Mouse (Mus musculus) T-cell, adult 2 months (primary cell): ENCODE data around the gene Sept5.

Experiments
- DNase-seq: peaks from one replicate; pipeline ENCODE4 v3.0.0; 2022; ENCODE audit warnings: low spot score

Sept5 gene

DNA sequence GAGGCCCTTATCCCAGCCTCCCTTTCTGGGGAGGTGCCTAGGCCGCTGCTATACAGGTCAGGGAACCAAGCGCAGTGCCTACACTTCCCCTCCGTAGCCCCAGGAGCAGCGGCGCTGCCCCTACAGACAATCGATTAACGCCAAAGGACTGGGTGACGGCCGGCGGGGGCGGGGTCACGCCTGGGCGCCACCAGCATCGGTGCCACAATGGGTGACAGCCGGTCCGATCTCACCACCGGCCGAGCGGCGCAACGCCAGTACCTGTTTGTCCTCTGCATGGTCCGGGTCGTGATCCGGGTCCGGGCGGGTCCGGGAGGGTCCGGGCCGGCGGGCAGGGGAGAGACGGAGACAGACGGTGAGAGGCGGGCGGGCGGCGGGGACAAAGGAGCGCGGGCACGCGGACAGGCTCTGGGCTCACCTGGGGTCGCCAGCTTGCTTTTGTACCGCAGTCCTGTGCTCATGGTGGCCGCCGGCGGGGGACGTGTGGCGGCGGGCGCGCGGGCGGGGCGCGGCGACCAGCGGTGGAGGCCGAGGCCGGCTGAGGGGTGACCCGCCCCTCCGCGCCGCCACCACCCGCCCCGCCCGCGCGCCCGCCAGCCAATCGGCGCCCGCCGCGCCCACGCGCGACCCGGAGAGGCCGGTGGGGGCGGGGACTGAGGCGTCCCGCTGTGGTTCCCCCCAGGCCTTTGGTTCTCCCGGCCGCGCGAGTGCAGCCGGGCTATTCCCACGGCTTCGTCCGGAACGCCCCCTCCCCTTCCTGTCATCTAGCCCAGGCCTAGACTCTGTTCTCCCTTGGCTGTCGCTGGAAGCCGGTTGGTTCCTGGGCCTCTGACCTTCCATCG, at the start of gene Sept5:
Sept5 (minus strand) TSS at position 565 of the 842 bp plus-strand sequence.
- no peak for DNase-seq

- DNase-seq = no peak
Measured at GRCm38 (mm10) chr16:18679112-18679511, 49.4 kb upstream of the Sept5 start.

DNA sequence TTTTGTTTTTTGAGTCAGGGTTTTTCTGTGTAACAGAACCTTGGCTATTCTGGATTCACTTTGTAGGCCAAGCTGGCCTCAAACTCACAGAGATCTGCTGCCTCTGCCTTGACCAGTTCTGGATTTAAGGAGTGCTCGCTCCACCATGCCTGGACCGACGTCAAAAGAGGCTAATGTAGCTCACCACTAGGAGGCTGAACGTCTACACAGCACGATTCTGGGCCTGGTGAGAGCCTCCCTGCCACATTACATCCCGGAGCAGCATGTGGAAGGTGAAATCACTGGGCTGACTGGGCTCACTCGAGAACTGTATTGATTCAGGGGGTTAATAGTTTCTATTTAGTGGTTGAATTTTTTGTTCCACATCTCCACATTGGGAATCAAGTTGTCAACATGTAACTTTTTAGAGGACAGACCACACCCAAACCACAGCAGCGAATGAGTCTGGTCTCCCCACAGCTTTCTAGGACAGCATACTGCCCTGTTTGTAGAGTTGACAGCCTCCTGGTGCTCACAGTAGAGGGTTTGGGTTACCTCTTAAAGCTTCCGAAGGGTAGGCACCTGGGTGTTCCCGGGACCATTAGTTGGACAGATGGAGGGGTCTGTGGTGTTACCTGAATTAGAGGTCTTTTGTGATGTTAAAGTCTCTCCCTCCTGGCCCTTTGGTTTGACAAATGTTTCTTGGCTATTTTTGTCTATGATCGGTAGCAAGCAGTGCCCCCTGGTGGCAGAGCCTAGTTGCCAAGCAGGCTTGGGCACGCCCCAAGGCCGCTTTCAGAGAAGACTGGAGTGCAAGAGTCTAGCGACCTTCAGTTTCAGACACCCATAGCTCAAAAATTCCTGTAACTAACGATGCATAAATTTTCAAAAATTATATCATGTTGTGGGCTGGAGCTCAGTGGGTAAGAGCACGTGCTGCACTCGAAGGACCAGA, 48.3 kb upstream of the Sept5 start:
- DNase-seq = peak; percentile 38

DNA sequence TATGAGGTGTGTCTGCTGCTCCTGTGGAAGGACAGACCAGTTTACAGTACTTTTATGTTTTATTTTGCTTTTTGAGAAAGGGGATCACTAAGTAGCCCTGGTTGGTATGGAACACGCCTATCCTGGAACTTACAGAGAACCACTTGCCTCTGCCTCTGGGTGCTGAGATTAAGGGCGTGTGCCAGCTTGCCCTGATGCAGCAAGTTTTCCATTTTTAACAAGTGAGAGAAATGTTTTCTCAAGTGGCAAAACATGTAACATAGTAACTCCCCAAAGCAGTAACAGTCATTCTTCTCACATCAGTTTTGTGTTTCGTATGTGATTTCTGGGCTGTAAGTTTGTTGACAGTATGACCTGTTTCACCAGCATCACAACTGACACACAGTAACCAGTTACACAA, 43.3 kb upstream of the Sept5 start:
- DNase-seq = no peak

GRCm38 (mm10) chr16:18672027-18672426, 42.3 kb upstream of the Sept5 start:
- no peak for DNase-seq

DNA sequence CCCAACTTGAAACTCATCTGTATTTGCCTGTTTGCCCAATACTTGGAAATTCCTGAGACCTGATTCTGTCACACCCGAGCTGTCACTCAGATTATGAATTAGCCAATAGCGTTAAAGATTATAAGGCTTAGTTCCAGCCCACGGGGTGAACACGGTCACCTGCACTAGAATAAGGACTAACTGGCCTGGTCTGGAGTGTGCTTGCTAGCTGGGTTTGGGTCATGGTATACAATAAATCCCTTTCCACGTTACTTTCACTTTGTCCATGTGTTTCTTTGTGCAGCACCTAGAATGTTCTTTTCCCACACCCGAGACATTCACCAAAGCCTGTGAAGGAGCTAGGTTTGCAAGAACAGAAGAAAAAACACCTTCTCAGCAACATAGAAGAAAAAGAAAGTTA, 40.2 kb upstream of the Sept5 start:
- DNase-seq = no peak

GRCm38 (mm10) chr16:18658597-18658996, 28.8 kb upstream of the Sept5 start:
- no peak for DNase-seq

DNA sequence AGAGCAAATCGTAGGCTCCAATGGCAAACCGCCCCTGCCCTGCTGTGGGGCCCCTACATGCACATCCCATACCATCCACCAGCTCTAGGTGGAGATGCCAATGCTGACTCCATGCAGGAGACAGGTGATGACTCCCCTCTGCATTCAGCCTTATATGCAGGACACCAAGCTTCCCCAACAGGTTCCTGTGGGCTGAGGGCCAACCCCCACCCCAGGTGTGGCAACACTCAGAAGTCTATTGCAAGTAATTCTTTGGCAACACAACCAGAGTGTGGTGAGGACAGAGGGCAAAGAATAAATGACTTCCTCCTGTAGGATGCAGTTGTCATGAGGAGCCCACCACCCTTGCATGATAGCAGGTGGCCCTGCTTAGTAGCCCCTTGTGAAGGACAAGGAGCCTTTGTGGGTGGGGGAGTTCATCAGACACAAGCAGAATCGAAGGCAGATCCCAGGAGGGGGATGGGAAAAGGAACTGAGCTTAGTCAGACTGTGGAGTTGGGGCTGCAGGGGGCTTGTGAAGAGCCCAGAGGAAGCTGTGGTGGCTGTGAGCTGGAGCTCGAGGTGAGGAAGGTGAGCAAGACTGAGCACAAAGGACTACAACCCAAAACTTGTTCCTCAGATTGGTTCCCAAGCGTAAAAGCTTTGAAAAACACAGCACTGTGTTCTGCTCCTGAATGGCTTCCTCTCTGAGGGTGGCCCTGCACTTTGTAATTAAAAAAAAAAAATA, 25.8 kb upstream of the Sept5 start:
- DNase-seq = no peak

GRCm38 (mm10) chr16:18653290-18654160, 23.8 kb upstream of the Sept5 start:
- DNase-seq = no peak

- DNase-seq = no peak
Measured at GRCm38 (mm10) chr16:18649126-18649525, 19.4 kb upstream of the Sept5 start.

DNA sequence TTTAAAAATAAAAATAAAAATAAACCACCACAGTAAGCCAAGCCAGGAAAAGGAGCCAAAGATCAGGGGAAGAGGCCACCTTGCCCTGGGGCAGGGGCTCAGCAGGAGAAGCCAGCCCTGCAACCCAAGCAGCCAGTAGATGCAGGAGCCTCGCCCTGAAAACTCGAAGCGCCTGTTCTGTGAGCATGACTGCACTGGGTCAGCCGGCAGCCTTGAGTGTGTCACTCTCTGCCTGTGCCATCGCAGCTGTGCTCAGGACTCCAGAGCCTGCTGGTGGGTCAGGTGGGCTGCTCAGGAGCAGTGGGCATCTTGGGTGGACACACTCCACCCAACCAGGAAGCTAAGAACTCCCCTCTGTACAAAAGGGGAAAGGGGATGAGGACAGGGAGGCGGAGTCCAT, 15.6 kb upstream of the Sept5 start:
- no peak for DNase-seq

DNA sequence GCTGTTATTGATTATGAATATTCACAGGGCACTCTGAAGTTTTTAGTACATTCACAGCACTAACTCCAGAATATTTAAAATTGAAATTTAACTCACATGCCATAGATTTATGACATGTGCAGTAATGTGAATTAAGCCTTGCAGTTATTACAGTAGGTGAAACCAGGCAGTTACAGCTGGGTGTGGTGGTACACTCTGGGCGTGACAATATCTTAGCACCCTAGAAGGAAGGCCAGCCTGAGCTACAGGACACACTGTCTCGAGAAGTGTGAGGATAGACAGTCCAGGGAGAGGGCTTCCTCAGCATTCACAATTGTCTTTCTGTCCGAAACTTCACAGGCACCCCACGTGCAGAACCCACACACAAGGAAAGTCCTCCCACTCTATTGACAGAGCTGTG, 14.7 kb upstream of the Sept5 start:
- no peak for DNase-seq

- no peak for DNase-seq
Measured at GRCm38 (mm10) chr16:18643406-18643998, 13.7 kb upstream of the Sept5 start.

DNA sequence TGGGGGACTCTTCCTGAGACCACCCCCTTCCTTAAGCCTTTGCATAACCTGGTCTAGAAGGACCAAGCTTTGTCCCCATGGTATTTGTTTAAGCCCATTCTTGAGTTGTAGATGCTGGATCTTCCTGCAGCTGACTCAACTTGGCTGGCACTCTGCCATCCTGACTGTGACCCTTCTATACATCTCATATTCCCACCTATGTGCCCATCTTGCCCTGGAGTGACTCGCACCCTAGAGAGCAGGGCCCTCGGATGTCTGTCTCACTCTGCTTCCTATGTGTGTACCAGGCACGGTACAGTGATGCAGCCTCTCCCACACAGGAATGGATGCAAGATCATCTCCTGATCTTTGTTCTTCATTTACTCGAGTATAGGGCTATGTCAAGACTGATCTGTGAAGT, 13.1 kb upstream of the Sept5 start:
- DNase-seq = no peak

GRCm38 (mm10) chr16:18642291-18642690, 12.5 kb upstream of the Sept5 start:
- DNase-seq = no peak

DNA sequence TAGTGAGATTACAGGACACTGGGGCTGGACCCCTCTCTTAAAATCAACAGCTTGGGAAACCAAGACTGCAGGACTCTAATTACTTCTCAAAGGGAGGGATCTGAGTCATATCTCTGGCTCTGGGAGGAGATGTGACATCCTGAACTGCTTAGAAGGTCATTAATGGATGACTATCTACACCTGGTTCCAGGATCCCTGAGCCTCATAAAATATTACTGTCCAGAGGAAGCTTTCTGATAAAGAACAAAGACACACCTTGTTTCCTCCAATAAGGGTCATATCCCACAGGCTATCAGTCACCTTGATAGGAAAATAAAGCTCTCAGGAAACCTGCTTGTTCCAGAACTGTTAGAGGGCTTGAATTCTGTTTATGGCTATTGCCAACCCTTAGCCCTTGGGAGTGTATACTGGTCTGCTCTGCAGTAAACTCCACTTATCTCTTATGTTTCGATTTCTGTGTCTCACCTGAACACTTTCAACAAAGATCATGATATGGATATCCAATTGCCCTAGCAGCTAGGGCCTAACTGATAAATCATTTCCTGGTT, 9.7 kb upstream of the Sept5 start:
- no peak for DNase-seq

DNA sequence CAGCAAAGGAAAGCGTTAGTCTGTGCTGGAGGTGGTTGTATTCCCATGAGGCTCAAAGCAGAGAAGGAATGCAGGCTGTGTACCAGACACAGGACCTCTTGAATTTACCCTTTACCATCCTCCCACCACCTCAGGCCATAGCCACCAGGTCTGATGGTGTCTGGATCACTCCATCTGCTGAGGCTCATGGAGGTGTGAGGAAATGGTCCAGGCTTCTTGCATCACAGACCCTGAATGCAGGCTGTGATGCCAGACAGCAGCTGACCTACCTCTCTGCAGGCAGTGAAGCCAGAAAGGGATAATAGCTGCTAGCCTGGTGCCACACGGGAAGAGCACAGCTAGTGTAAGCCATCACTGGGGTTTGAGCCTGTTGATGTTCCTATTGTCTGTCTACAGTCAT, 8.6 kb upstream of the Sept5 start:
- DNase-seq = no peak

DNA sequence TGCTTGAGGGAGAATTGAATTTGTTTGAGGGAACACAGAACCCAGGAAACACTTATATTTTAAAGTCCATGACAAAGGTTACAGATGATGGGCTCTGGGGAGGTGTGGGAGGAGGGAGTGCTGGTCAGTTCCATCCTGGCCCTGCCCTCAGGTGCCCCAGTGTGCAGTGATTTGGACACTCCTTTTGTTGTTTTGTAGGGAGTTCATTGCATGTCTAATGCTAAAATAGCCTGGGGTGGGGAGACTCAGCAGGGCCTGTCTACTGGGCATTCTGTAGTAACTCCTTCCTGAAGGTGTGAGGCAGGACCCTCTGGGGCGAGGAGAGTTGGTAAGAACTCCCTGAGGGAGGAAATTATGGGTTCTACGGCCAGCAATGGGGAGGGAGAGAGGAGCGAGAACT, 7.0 kb upstream of the Sept5 start:
- DNase-seq = no peak

DNA sequence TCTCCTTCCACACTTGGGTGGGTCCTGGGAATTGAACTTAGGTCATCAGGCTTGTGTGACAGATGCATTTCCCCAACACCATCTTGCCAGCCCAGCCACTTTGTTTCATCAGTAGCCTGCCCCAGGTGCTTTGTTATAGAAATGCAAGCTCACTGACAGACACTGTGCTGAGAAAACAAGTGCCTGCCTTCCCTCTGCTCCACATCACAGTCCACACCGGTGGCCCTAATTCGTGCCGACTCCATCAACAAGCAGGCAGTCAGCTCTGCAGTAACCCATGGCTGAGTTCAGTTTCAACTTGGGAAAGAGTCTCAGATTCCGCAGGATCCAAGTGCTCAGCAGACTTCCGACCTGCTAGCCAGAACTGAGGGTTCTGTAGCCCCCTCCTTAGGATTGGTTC, 6.6 kb upstream of the Sept5 start:
- DNase-seq = no peak

DNA sequence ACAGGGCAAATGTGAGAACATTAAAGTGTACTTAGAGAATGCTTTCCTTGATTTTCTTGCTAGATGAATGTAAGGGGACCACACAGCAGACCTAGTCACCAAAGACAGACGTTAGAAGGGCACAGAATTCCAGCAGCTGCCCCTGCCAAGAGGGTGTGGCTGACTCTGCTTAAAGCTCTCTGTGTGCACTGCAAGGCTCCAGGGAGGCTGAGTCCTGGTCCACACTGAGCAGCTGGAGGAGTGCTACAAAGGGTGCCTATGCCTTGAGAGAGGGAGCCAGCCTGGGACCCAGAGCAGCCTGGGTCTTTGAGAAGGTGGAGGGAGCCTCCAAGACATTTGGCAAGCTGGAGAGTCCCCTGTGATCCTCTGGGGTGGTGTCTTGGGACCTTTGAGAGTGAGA, 3.6 kb upstream of the Sept5 start:
- DNase-seq = no peak

DNA sequence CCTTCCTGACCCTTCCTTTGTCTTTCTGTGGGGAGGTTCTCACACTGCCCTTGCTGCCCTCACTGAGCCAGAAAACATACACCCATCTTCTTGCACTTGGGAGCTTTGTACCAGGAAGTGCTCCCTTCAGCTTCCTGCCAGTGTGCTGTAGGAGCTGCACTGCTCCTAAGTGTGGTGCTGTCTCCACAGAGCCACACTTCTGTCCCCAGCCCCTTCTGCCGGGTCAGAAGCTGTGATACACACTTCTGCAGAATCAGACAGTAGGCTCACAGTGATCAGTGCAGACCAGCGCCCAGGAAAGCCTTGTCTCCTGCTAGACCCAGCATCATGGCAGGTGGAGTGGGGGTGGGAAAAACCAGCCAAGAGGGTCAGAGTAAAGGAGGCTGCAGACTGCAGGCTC, 3.1 kb upstream of the Sept5 start:
- no peak for DNase-seq
